Mouse (Mus musculus): ENCODE data around the gene Zcwpw1. TPM values are rescaled to one million over a fixed set of nuclear protein-coding genes. Genes with fewer than 3 reads are reported as not detected.
"Not testable (repeated sequence)": the region's sequence is repeated elsewhere in the genome, so short reads cannot be mapped to it uniquely, and the experiment has no call there.

Gene Zcwpw1
- polyA plus RNA-seq, 1 experiment from 2014 or later = 22.0 TPM

- not testable (repeated sequence) for H3K36me3 ChIP-seq (replicated peaks; ENCODE audit: control insufficient read depth, insufficient read depth, low read depth, low read length); H3K4me2 ChIP-seq (ENCODE audit: low read depth, low read length); H3K9me3 ChIP-seq (replicated peaks; ENCODE audit: control insufficient read depth, low read length); H3K4me3 ChIP-seq (ENCODE audit: low read depth, low read length); H3K4me1 ChIP-seq (ENCODE audit: control insufficient read depth, insufficient read depth, low read length); ATAC-seq (replicated peaks; ENCODE audit: insufficient number of reproducible peaks, low FRiP score, low TSS enrichment, low read depth); H3K27ac ChIP-seq (replicated peaks; ENCODE audit: low read depth, low read length); DNase-seq (ENCODE audit: low spot score); H3K9ac ChIP-seq (replicated peaks; ENCODE audit: low read length); H3K27me3 ChIP-seq (ENCODE audit: control insufficient read depth, insufficient read depth, low read length)
- 47% methylated on average over 2 of the region's 2 CpGs for WGBS
These were observed 48.4 kb downstream of the Zcwpw1 start, which contains the start of gene Pilra for GRCm38 (mm10) chr5:137835966-137836520. Gene Pilra, minus strand, starts transcription at chr5:137836281.

- DNase-seq (ENCODE audit: low spot score) (no peak), ATAC-seq (replicated peaks; ENCODE audit: insufficient number of reproducible peaks, low FRiP score, low TSS enrichment, low read depth) (no peak)
- Histone ChIP-seq H3K27me3 (ENCODE audit: control insufficient read depth, insufficient read depth, low read length) (no peaks in the 10 kb centered on the region), H3K36me3 (replicated peaks; ENCODE audit: control insufficient read depth, insufficient read depth, low read depth, low read length) (no peaks in the 10 kb centered on the region), H3K9me3 (replicated peaks; ENCODE audit: control insufficient read depth, low read length) (no peaks in the 10 kb centered on the region), H3K4me3 (ENCODE audit: low read depth, low read length) (no peak overlapping the region), H3K4me2 (ENCODE audit: low read depth, low read length) (no peak overlapping the region), H3K9ac (replicated peaks; ENCODE audit: low read length) (no peak overlapping the region), H3K4me1 (ENCODE audit: control insufficient read depth, insufficient read depth, low read length) (no peaks in the 10 kb centered on the region), H3K27ac (replicated peaks; ENCODE audit: low read depth, low read length) (no peak overlapping the region)
These were observed 49.0 kb downstream of the Zcwpw1 start for GRCm38 (mm10) chr5:137836611-137837010.

- H3K9me3 ChIP-seq (replicated peaks; ENCODE audit: control insufficient read depth, low read length); ATAC-seq (replicated peaks; ENCODE audit: insufficient number of reproducible peaks, low FRiP score, low TSS enrichment, low read depth); H3K4me2 ChIP-seq (ENCODE audit: low read depth, low read length); H3K36me3 ChIP-seq (replicated peaks; ENCODE audit: control insufficient read depth, insufficient read depth, low read depth, low read length); H3K9ac ChIP-seq (replicated peaks; ENCODE audit: low read length); DNase-seq (ENCODE audit: low spot score); H3K4me1 ChIP-seq (ENCODE audit: control insufficient read depth, insufficient read depth, low read length); H3K4me3 ChIP-seq (ENCODE audit: low read depth, low read length); H3K27me3 ChIP-seq (ENCODE audit: control insufficient read depth, insufficient read depth, low read length); H3K27ac ChIP-seq (replicated peaks; ENCODE audit: low read depth, low read length): not testable (repeated sequence)
These were observed 49.5 kb downstream of the Zcwpw1 start for GRCm38 (mm10) chr5:137837110-137837509.

- not testable (repeated sequence) for H3K27me3 ChIP-seq (ENCODE audit: control insufficient read depth, insufficient read depth, low read length); H3K9me3 ChIP-seq (replicated peaks; ENCODE audit: control insufficient read depth, low read length); H3K4me3 ChIP-seq (ENCODE audit: low read depth, low read length); ATAC-seq (replicated peaks; ENCODE audit: insufficient number of reproducible peaks, low FRiP score, low TSS enrichment, low read depth); H3K27ac ChIP-seq (replicated peaks; ENCODE audit: low read depth, low read length); H3K4me1 ChIP-seq (ENCODE audit: control insufficient read depth, insufficient read depth, low read length); DNase-seq (ENCODE audit: low spot score); H3K9ac ChIP-seq (replicated peaks; ENCODE audit: low read length); H3K36me3 ChIP-seq (replicated peaks; ENCODE audit: control insufficient read depth, insufficient read depth, low read depth, low read length); H3K4me2 ChIP-seq (ENCODE audit: low read depth, low read length)
- WGBS = 87% methylated on average over 1 of the region's 1 CpGs
These were observed 62.7 kb downstream of the Zcwpw1 start for GRCm38 (mm10) chr5:137850313-137850712.

- not testable (repeated sequence) for DNase-seq (ENCODE audit: low spot score); H3K4me1 ChIP-seq (ENCODE audit: control insufficient read depth, insufficient read depth, low read length); H3K36me3 ChIP-seq (replicated peaks; ENCODE audit: control insufficient read depth, insufficient read depth, low read depth, low read length); H3K27ac ChIP-seq (replicated peaks; ENCODE audit: low read depth, low read length); ATAC-seq (replicated peaks; ENCODE audit: insufficient number of reproducible peaks, low FRiP score, low TSS enrichment, low read depth); H3K9me3 ChIP-seq (replicated peaks; ENCODE audit: control insufficient read depth, low read length); H3K27me3 ChIP-seq (ENCODE audit: control insufficient read depth, insufficient read depth, low read length); H3K4me2 ChIP-seq (ENCODE audit: low read depth, low read length); H3K4me3 ChIP-seq (ENCODE audit: low read depth, low read length); H3K9ac ChIP-seq (replicated peaks; ENCODE audit: low read length)
- WGBS = 86% methylated on average over 3 of the region's 3 CpGs
These were observed 67.3 kb downstream of the Zcwpw1 start for GRCm38 (mm10) chr5:137854907-137855306.

GRCm38 (mm10) chr5:137856870-137857269, 69.3 kb downstream of the Zcwpw1 start:
- not testable (repeated sequence) for H3K4me3 ChIP-seq (ENCODE audit: low read depth, low read length); H3K27ac ChIP-seq (replicated peaks; ENCODE audit: low read depth, low read length); H3K27me3 ChIP-seq (ENCODE audit: control insufficient read depth, insufficient read depth, low read length); H3K4me2 ChIP-seq (ENCODE audit: low read depth, low read length); DNase-seq (ENCODE audit: low spot score); H3K4me1 ChIP-seq (ENCODE audit: control insufficient read depth, insufficient read depth, low read length); H3K36me3 ChIP-seq (replicated peaks; ENCODE audit: control insufficient read depth, insufficient read depth, low read depth, low read length); H3K9me3 ChIP-seq (replicated peaks; ENCODE audit: control insufficient read depth, low read length); H3K9ac ChIP-seq (replicated peaks; ENCODE audit: low read length); ATAC-seq (replicated peaks; ENCODE audit: insufficient number of reproducible peaks, low FRiP score, low TSS enrichment, low read depth)
- WGBS = 75% methylated on average over 5 of the region's 5 CpGs

- not testable (repeated sequence) for H3K27ac ChIP-seq (replicated peaks; ENCODE audit: low read depth, low read length); H3K4me2 ChIP-seq (ENCODE audit: low read depth, low read length); H3K36me3 ChIP-seq (replicated peaks; ENCODE audit: control insufficient read depth, insufficient read depth, low read depth, low read length); DNase-seq (ENCODE audit: low spot score); H3K4me3 ChIP-seq (ENCODE audit: low read depth, low read length); ATAC-seq (replicated peaks; ENCODE audit: insufficient number of reproducible peaks, low FRiP score, low TSS enrichment, low read depth); H3K9ac ChIP-seq (replicated peaks; ENCODE audit: low read length); H3K4me1 ChIP-seq (ENCODE audit: control insufficient read depth, insufficient read depth, low read length); H3K27me3 ChIP-seq (ENCODE audit: control insufficient read depth, insufficient read depth, low read length); H3K9me3 ChIP-seq (replicated peaks; ENCODE audit: control insufficient read depth, low read length)
- 74% methylated on average over 2 of the region's 2 CpGs for WGBS
These were observed 70.5 kb downstream of the Zcwpw1 start, which contains the start of gene Pilrb1 for GRCm38 (mm10) chr5:137857960-137858710. Gene Pilrb1, minus strand, starts transcription at chr5:137858106.

GRCm38 (mm10) chr5:137864008-137864407, 76.4 kb downstream of the Zcwpw1 start:
- not testable (repeated sequence) for H3K4me1 ChIP-seq (ENCODE audit: control insufficient read depth, insufficient read depth, low read length); H3K4me3 ChIP-seq (ENCODE audit: low read depth, low read length); H3K9me3 ChIP-seq (replicated peaks; ENCODE audit: control insufficient read depth, low read length); H3K9ac ChIP-seq (replicated peaks; ENCODE audit: low read length); H3K27me3 ChIP-seq (ENCODE audit: control insufficient read depth, insufficient read depth, low read length); H3K4me2 ChIP-seq (ENCODE audit: low read depth, low read length); DNase-seq (ENCODE audit: low spot score); H3K27ac ChIP-seq (replicated peaks; ENCODE audit: low read depth, low read length); ATAC-seq (replicated peaks; ENCODE audit: insufficient number of reproducible peaks, low FRiP score, low TSS enrichment, low read depth); H3K36me3 ChIP-seq (replicated peaks; ENCODE audit: control insufficient read depth, insufficient read depth, low read depth, low read length)
- WGBS = 83% methylated on average over 1 of the region's 1 CpGs

Data from embryonic facial prominence, embryonic 11.5 days (tissue).